Mouse (Mus musculus) kidney, embryonic 14.5 days (tissue): ENCODE data around the gene Slc8b1. TPM values are rescaled to one million over a fixed set of nuclear protein-coding genes. Genes with fewer than 3 reads are reported as not detected.

Source experiments
- ATAC-seq: fragments of 200-750 bp; cut with Nextera tagmentation; 2 replicates; pipeline ENCODE4 v1.8.0; 2017; ENCODE audit warnings: moderate number of reproducible peaks, mild to moderate bottlenecking, moderate TSS enrichment, moderate library complexity; ENCODE audit not compliant: low FRiP score, low TSS enrichment
- H3K27ac ChIP-seq: fragments of 300-500 bp; sonication (generic); 2 replicates; pipeline ENCODE4 v1.5.1; 2014; ENCODE audit warnings: low read depth, mild to moderate bottlenecking, low read length, moderate library complexity, mixed read lengths
- H3K27me3 ChIP-seq: fragments of 300-500 bp; sonication (generic); 2 replicates; pipeline ENCODE4 v1.6.1; 2014; ENCODE audit warnings: mild to moderate bottlenecking, low read length; ENCODE audit not compliant: control insufficient read depth, insufficient read depth
- H3K36me3 ChIP-seq: fragments of 300-500 bp; sonication (generic); 2 replicates; pipeline ENCODE4 v1.6.1; 2014; ENCODE audit warnings: low read length, mixed read lengths; ENCODE audit not compliant: control insufficient read depth, insufficient read depth
- H3K4me1 ChIP-seq: fragments of 300-500 bp; sonication (generic); 2 replicates; pipeline ENCODE4 v1.6.1; 2014; ENCODE audit warnings: low read length, mixed read lengths; ENCODE audit not compliant: control insufficient read depth, insufficient read depth
- H3K4me2 ChIP-seq: fragments of 300-500 bp; sonication (generic); replicated peaks from 2 replicates; pipeline ENCODE4 v1.6.1; 2014; ENCODE audit warnings: low read depth, mild to moderate bottlenecking, low read length
- H3K4me3 ChIP-seq: fragments of 300-500 bp; sonication (generic); 2 replicates; pipeline ENCODE4 v1.5.1; 2014; ENCODE audit warnings: mild to moderate bottlenecking, low read length
- H3K9ac ChIP-seq: fragments of 300-500 bp; sonication (generic); 2 replicates; pipeline ENCODE4 v1.6.1; 2014; ENCODE audit warnings: low read depth, mild to moderate bottlenecking, low read length, moderate library complexity
- H3K9me3 ChIP-seq: fragments of 300-500 bp; sonication (generic); 2 replicates; pipeline ENCODE4 v1.6.1; 2016; ENCODE audit warnings: low read length; ENCODE audit not compliant: control insufficient read depth
- WGBS: fragments of 180-500 bp; shearing (Covaris S2); extraction: QIAGEN DNeasy Blood & Tissue Kit; methylation state at CpG from one replicate; pipeline ENCODE4 v1.1.7; 2014; 5-methylcytosine and 5-hydroxymethylcytosine counted together
- polyA plus RNA-seq: library from polyadenylated mRNA; unstranded; fragments of >200 nt; fragmentation: Nextera tagmentation; extraction: Ambion mirVana; gene quantifications from 2 replicates; pipeline ENCODE4 v1.2.1, GENCODE M21; 2014

The Slc8b1 gene
- polyA plus RNA-seq: 4.5 and 6.0 TPM in 2 replicates

DNA sequence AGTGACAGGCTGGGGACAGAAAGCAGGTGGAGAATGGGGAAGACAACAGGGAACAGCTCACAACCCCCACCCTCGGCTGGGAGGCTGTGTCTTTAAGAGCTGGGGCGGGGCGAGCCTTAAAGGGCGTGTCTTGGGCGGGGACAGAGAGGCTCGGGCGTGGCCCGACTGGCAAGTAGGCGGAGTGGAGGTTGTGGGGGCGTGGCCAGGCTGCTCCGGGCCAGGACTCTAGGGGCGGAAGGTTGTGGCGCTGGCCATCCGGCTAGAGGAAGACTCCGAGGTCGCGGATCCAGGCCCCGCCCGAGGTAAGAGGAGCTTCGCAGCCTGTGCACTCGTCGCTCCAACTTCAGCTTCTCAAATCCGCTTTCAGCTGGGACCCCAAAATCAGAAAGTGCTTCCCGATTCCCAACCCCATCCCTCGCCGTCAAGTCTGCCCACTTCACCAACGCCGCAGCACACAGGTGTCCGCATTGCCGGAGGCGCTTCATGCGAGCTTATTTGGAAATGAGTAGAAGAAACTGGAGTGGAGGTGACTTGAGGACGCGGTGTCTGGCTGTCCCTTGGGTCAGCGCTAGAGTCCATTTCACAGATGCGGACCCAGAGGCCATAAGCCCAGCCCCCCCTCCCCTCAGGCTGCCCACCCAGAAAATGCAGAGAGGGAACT is at the start of gene Slc8b1:
TSS of gene Slc8b1 (plus strand) at position 187 of the 661 bp plus-strand sequence.
- peaks cover 28% of the 10 kb centered on the region for H3K4me1 ChIP-seq
- peak within 1 kb of the TSS; percentile 68 for H3K4me2 ChIP-seq
- peak within 1 kb of the TSS; percentile 53 for H3K4me3 ChIP-seq
- 1% methylated on average over 35 of the region's 36 CpGs for WGBS
- H3K27ac ChIP-seq: no peak within 1 kb of the TSS
- H3K36me3 ChIP-seq: no peaks in the 10 kb centered on the region
- peak within 1 kb of the TSS; percentile 52; the same call in 1 of the 2 replicates for H3K9ac ChIP-seq
- H3K9me3 ChIP-seq: no peaks in the 10 kb centered on the region
- peak; percentile 93 for ATAC-seq
- H3K27me3 ChIP-seq: no peaks in the 10 kb centered on the region

- no peaks in the 10 kb centered on the region for H3K27me3 ChIP-seq
- 69% methylated on average over 15 of the region's 15 CpGs for WGBS
These were observed 49.1 kb upstream of the Slc8b1 start for GRCm38 (mm10) chr5:120461902-120462301.

DNA sequence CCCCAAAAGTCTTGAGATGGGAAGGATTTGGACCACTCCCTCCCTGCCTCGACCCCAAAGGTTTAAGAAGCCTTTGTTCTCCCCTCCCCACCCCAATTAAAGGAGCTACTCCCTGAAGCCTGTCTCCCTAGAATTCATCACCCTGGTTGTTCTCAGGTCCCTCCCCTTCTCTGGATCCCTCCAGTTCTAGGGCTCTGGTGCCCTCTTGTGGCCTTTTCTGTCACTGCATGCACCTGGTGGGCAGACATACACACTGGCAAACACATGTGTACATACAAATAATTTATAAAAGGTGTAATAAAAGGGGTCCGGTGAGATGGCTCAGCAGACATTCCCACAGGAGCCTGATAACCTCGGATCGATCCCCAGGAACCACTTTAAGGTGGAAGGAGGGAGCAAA is 46.6 kb upstream of the Slc8b1 start:
- Histone ChIP-seq H3K4me3 (no peak overlapping the region), H3K9me3 (no peaks in the 10 kb centered on the region), H3K9ac (no peak overlapping the region), H3K27me3 (no peaks in the 10 kb centered on the region), H3K4me1 (no peaks in the 10 kb centered on the region), H3K27ac (no peak overlapping the region), H3K36me3 (no peaks in the 10 kb centered on the region), H3K4me2 (no peak overlapping the region)
- 82% methylated on average over 4 of the region's 4 CpGs for WGBS
- ATAC-seq: no peak

More at GRCm38 (mm10) chr5:120461902-120462301, 49.1 kb upstream of the Slc8b1 start:
- ATAC-seq: no peak
- Histone ChIP-seq H3K27ac (no peak overlapping the region), H3K9ac (no peak overlapping the region), H3K4me1 (no peaks in the 10 kb centered on the region), H3K36me3 (no peaks in the 10 kb centered on the region), H3K4me2 (no peak overlapping the region), H3K4me3 (no peak overlapping the region), H3K9me3 (no peaks in the 10 kb centered on the region)

DNA sequence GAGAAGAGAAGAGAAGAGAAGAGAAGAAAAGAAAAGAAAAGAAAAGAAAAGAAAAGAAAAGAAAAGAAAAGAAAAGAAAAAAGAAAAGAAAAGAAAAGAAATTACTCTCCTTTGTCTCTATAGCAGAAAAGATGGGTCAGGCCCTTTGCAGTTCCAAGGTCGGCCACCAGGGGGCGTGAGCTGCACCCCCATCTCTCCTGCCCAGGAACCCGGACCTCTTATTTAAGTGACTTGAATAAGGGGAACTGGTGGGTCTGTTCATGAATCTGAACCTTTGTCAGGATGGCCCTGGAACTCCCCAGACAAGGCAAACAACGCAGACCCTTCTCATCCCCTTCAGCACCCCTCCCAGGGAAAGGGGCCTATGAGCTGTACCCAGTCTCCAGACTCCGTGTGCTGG is 45.9 kb upstream of the Slc8b1 start:
- 45% methylated on average over 5 of the region's 5 CpGs for WGBS
- no peaks in the 10 kb centered on the region for H3K27me3 ChIP-seq
- H3K4me2 ChIP-seq: no peak overlapping the region
- no peaks in the 10 kb centered on the region for H3K9me3 ChIP-seq
- no peak overlapping the region for H3K9ac ChIP-seq
- H3K27ac ChIP-seq: no peak overlapping the region
- H3K4me3 ChIP-seq: no peak overlapping the region
- H3K36me3 ChIP-seq: no peaks in the 10 kb centered on the region
- ATAC-seq: no peak
- H3K4me1 ChIP-seq: no peaks in the 10 kb centered on the region

GRCm38 (mm10) chr5:120465860-120466259 is 45.1 kb upstream of the Slc8b1 start:
- WGBS: 83% methylated on average over 6 of the region's 6 CpGs
- ATAC-seq: no peak

DNA sequence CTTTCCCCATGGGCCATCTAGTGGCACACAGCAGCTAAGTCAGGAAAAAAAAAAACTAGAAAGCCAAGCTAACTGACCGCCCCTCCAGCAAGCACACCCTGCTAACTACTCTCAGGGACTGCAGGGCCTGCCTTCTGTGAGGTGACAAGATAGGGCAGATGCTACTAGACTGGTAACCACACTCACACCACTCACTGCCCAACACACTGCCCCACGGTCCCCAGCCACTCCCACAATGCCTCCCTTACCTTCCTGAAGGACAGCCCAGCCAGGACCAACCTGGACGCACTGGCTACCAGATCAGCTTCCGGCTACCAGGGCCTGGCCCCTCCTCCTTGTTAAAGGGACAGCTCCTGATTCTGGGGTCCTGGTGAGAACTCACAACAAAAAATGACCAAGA is 43.9 kb upstream of the Slc8b1 start:
- Histone ChIP-seq H3K4me2 (peak overlapping the region; percentile 32), H3K9ac (peak overlapping the region; percentile 28; the same call in 1 of the 2 replicates), H3K4me1 (no peaks in the 10 kb centered on the region), H3K27ac (no peak overlapping the region), H3K27me3 (no peaks in the 10 kb centered on the region), H3K36me3 (no peaks in the 10 kb centered on the region), H3K9me3 (no peaks in the 10 kb centered on the region), H3K4me3 (peak overlapping the region; percentile 27)
- WGBS: 6% methylated on average over 4 of the region's 4 CpGs
- peak; percentile 76; the same call in 1 of the 2 replicates for ATAC-seq

More at GRCm38 (mm10) chr5:120465860-120466259, 45.1 kb upstream of the Slc8b1 start:
- H3K27me3 ChIP-seq: no peaks in the 10 kb centered on the region
- no peak overlapping the region for H3K4me3 ChIP-seq
- no peak overlapping the region for H3K4me2 ChIP-seq
- H3K9me3 ChIP-seq: no peaks in the 10 kb centered on the region
- no peaks in the 10 kb centered on the region for H3K4me1 ChIP-seq
- H3K36me3 ChIP-seq: no peaks in the 10 kb centered on the region
- H3K9ac ChIP-seq: no peak overlapping the region
- no peak overlapping the region for H3K27ac ChIP-seq

DNA sequence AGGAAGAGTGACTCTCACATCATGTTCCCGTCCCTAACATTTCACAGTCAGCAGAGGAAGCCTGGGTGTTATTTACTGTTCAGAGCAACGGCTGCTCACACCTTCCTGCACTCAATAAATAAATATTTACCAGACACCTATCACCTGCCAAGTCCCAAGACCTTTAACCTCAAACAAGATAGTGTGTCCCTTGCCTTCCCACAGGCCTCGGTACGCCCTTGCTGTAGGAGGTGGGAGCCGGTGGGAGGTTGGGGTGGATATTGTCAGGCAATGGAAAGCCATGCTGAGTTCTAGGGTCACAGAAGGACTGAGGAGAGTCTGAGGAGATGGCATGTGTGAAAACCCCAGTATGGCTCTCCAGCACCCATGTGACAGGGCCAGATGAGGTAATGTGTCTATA is 42.6 kb upstream of the Slc8b1 start:
- 67% methylated on average over 5 of the region's 5 CpGs for WGBS
- Histone ChIP-seq H3K9me3 (no peaks in the 10 kb centered on the region), H3K36me3 (no peaks in the 10 kb centered on the region), H3K27me3 (no peaks in the 10 kb centered on the region), H3K27ac (no peak overlapping the region), H3K4me3 (no peak overlapping the region), H3K4me2 (no peak overlapping the region), H3K9ac (no peak overlapping the region), H3K4me1 (no peaks in the 10 kb centered on the region)
- ATAC-seq: no peak

DNA sequence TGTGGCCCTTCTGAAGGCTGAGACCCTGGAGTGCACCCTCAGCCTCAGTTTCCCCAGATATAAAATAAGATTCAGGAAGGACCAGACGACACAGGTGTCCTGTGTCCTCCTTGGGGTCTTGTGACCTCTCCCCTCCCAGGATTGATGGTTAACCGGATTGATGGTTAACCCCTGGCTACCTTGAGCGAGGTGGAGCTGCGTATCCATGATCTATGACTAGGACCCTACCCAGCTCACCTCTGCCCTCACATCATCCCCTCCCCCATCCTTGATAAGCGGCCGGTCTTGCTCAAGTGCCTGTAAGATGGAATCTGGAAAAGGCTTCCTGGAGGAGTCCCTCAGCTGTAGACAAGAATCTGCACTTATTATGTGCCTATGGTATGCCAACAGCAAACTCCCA is 42.1 kb upstream of the Slc8b1 start:
- H3K9me3 ChIP-seq: no peaks in the 10 kb centered on the region
- no peak overlapping the region for H3K4me2 ChIP-seq
- no peaks in the 10 kb centered on the region for H3K27me3 ChIP-seq
- ATAC-seq: no peak
- no peaks in the 10 kb centered on the region for H3K4me1 ChIP-seq
- no peak overlapping the region for H3K27ac ChIP-seq
- H3K36me3 ChIP-seq: no peaks in the 10 kb centered on the region
- 63% methylated on average over 6 of the region's 6 CpGs for WGBS
- H3K4me3 ChIP-seq: no peak overlapping the region
- H3K9ac ChIP-seq: no peak overlapping the region

DNA sequence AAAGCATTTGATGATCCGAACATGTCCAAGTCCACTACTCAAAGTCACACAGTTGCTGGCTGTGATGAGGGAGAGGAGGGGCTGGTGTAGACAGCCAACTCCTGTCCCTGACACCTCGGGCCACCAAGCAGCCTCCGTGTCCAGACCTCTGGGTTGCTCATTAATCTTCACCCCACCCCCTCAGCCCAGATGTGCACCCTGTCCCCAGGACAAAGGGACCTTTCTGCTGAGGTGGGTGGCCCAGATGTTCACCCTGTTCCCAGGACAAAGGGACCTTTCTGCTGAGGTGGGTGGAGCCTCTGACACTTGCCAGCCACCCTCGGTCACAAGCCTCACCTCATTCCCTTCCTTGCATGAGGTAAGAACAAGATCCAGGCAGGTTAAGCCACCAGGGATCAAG is 39.4 kb upstream of the Slc8b1 start:
- Histone ChIP-seq H3K9ac (no peak overlapping the region), H3K27me3 (no peaks in the 10 kb centered on the region)
- WGBS: 31% methylated on average over 4 of the region's 4 CpGs

More for the DNA sequence above, 39.4 kb upstream of the Slc8b1 start:
- Histone ChIP-seq H3K4me2 (no peak overlapping the region), H3K36me3 (no peaks in the 10 kb centered on the region), H3K9me3 (no peaks in the 10 kb centered on the region), H3K4me1 (no peaks in the 10 kb centered on the region; the same call in 1 of the 2 replicates), H3K27ac (no peak overlapping the region), H3K4me3 (no peak overlapping the region)
- no peak for ATAC-seq
